Mouse (Mus musculus): Measurements from ENCODE around the gene Grik2.
"Not testable (repeated sequence)": the region's sequence is repeated elsewhere in the genome, so short reads cannot be mapped to it uniquely, and the experiment has no call there.

The Grik2 gene

DNA sequence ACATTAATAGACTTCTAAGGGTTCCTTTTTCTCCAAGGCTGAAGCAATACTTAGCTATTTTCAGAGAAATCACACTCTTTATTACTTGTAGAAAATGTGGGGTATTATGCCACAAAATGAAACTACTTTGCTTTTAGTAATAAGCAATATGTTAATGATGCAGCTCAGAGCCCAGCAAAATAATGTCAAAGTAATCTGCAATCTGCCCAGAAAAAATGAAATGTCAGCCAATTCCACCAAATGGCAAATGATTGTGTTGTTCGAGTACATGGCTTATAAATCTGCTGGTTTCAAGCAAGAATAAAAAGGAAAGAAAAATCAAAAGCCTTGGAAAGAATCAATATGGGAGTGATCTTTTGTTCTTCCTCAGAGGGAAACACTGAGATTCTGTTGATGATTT, 136.2 kb downstream of the Grik2 start:
- DNase-seq (ENCODE audit: low spot score) = no peak

DNA sequence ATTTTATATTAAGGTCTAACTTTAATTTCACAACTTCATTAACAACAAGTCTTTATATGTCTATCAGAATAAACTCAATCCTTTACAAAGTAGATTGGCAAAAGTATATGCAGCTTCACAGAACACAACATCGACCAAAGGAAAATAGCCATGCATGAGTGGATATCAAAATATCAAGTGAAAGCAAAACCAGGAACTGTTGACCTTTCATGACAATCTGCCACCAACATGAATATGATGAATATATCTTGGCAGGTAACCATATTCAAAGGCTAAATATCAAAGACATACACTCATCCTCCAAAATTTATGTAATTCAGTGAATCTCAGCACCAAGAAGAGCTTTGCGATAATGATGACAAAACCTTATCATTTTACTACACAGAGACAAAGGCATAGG, 141.4 kb downstream of the Grik2 start:
- DNase-seq (ENCODE audit: low spot score) = no peak

DNA sequence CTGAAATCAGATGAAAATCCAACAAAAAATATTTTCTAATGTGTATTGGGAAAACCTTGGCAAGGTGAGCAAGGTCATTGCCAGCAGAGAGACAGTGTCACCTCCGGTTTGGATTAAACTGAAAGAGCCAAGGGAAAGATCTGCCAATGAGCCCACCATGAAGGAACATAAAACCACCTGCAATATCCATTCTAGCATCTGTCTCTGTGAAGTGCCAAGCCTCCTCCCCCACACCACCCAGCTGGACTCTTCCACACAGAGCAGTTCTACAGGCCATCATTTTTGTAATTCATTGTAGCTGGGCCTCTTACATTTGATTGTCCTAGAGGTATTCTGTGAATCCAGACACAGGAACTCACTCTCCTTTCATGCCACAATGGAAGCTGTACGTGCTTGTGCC, 148.7 kb downstream of the Grik2 start:
- DNase-seq (ENCODE audit: low spot score) = no peak

DNA sequence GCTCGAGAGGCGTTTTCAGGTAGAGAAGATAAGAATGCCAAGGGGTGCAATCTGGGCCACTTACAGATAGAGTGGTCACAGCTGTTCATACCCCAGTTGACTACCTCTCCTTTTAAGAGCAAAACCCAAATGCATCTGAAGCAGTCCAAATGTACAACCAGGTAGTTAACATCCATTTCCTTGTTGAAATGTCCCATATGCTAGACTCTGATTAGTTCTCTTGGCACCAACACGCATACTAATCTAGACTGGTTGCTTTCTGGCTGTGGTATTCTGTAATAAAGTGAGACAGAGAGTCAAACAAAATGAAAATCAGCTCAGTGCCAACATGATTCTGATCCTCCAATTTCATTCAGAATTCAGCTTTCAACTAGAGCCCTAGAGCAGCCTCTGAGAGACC, 164.6 kb downstream of the Grik2 start:
- DNase-seq (ENCODE audit: low spot score) = no peak

DNA sequence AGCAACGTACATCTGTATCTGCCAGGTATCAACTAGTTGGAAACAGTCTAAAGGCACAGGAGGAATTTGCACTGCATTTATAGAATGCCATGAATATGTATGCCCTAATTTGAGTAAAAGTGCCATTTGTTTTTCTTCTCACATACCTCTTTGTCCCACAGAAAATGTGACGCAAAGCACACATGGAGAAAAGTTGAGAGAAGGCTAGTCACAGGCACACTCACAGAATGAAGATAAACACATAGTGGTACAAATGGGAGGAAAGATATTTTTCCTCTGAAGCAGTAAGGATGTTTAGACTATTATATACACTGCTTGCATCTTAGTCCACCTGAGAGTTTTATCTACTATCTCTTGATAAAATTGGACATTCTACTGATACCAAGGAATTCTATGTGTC, 190.9 kb downstream of the Grik2 start:
- DNase-seq (ENCODE audit: low spot score) = no peak

DNA sequence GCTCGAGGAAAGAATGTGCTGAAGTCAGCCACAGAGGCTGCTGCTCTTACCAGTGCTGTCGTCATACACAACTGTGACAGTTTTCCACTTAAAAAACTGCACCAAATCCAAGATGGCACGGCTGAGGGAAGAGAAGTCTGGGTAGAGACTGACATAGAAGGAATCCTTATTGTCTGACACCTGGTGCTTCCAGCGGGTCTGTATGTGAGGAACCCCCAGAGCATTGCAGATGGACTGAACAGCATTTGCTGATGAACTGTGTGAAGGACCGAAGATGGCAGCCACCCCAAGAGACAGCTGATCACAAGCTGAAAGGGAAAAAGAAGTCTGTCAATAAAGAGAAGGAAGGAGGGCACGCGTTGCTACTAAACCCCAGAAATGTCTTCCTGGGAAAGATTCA, 215.1 kb downstream of the Grik2 start:
- no peak for DNase-seq (ENCODE audit: low spot score)

DNA sequence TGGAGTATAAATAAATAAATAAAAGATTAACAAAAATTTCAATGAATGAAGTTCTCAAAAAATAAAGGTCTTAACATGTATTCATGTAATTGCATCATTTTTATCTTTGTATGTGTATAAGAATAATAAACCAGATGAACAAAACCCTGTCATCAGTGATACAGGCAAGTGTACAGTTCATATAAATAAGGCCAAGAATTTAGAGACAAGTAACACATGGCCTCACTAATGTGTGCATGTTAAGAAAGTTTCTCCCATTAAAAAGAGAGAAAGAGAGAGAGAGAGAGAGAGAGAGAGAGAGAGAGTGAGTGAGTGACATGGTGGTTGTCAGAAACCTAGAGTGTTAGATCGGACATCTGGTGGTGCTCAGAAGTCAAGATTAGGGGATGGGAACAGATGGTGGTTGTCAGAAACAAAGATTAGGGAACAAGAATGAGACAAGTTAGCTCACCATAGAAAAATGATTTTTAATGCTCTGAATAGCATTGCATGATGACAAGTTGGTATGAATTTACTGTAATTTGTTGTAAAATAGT, 228.6 kb downstream of the Grik2 start:
- DNase-seq (ENCODE audit: low spot score) = no peak

DNA sequence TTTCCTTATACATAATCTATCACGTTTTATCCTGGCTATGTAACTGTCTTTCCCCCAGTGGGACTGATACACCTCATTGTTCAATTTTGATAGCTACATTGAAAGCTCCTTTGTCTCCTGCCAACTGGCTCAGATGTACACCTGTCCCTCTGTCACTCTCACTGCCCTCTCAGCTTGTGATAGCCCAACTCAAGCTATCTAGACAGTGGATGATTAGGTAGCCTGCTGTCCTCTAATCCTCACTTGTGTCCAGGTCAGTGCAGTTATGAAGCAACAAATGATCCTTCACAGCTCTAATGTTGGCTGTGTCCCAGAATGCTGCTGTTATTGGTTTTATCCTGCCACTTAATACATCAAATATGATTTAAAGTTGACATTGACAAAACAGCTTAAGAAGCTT, 246.3 kb downstream of the Grik2 start:
- no peak for DNase-seq (ENCODE audit: low spot score)

DNA sequence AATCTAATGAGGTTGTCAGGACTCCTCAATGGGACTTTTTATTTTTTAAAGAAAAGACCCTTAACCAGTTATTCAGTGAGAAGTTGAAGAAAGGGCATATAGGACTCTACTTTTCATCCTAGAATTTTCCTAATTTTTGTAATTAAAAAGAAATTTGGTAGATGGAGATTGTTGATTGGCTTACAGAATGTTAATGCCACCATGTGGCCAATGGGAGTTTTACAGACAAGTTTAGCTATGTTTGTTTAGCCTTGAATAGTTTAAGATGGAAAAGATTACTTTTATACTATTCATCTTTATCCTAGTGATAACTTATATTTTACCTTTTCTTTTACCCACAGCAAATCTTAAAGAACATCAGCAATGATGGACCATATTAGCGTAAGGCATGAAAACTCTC, 268.8 kb downstream of the Grik2 start:
- DNase-seq (ENCODE audit: low spot score) = no peak

DNA sequence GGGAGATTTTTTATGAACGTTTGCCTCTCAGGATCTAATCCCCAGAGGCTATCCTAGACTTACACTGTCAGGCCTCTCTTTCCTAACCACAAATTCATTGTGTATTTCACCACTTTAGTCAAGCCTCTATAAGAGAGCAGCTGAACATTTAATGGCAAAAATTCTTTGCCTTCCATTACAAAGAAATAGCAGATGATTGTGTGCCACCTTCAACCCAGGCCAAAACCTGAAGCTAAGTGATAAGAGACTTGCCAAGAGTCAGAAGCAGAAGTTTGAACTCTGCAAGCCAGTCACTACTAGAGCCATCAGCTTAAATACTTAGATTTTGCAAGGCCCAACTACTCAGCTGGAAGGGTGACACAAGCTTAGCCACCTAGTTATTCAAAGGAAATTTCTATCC, 287.9 kb downstream of the Grik2 start:
- DNase-seq (ENCODE audit: low spot score) = no peak

DNA sequence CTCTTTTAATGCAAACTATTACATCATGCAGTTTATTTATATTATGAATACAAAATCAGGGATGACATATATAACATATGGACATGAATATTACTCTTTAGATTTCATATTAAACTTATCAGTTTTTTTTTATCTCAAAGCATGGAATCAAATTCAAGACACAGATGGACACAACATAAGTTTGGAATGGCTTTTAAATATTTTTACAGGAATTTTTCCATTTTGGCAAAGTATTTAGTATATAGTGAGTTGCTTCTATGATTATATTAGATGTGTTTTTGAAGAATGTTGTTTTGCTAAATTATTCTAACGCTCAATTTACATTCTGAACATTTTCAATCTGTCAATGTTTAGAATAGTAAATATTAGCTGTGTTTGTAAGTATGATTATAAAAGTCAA, 291.3 kb downstream of the Grik2 start:
- DNase-seq (ENCODE audit: low spot score) = no peak

DNA sequence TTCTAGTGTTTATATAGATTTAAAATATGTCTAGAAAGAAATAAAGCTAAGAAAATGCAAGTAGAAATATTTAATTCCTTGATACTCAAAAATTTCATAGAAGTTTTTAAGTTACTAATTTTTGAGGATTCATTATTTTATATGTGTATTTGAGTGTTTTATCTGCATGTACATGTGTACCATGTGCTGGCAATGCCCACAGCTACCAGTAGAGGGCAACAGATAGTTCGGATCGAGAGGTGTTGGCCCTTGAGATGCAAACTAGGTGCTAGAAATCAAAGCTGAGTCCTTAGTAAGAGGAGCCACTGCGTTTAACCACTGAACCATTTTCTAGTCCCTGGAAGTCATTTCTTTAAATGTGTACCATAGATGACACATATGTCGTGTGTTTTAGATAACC, 307.1 kb downstream of the Grik2 start:
- no peak for DNase-seq (ENCODE audit: low spot score)

DNA sequence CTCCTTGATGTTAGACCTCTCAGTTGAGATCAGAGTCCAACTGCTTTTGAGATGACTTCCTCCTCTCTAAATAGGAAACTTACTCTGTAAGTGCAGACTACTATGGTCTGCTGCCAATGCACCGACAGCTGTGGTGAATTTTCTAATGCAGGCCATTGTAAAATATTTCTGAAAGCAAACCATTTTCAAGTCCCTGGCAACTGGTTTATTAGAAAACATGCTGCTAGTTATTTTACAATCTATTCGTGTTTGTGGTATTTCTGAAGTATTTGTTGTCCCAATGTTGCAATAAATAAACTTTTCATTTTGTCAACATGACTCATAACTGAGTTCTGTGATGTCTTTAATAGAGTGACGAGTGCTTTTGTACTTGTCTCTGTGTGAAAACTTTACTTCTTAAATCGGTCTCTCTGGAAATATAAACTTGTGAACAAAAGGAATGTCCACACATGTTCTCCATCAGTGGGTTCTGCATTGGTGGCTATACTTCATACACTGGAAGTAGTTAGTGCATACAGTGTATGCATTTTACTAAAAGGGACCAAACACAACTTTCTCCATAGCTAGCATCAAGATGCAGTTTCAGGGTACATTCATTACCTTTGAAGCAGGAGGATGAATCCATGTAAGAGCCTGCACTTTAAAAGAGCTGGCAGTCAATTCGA, 308.3 kb downstream of the Grik2 start:
- DNase-seq (ENCODE audit: low spot score) = no peak

DNA sequence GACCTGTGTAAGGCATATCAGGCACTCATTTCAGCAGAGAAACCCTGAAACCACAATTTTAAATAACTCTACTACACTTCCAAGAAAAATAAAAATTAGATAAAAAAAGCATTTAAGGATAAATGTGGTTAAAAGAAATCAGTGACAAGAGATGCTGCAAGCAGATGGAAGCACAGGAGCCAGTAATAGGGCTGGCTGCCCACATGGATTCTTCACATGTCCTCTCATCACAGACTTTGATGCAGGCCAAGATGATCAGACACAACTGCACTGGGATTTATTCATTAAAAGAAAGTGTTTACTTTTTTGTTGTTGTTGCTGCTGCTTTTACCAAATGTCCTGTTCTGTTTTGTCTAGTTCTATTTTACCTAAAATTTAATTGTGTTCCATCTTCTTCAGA, 315.0 kb downstream of the Grik2 start:
- DNase-seq (ENCODE audit: low spot score) = no peak

DNA sequence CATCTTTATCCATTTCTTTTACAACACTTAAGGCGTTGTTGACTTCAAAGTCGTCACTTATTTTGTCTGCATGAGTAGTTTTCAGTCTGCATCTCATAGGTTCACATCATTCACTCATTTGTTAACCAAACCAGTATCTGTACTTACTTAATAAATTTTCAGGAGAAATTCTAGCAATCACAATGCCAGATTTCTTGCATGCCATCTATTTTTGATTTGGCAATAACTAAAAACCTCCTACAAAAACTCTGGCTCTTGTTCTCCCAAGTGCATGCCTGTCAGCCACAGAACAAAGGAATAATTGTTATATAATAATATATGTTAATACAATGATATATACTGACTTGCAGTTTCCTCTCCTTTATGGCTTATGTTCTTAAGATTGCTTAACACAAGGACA, 331.8 kb downstream of the Grik2 start:
- no peak for DNase-seq (ENCODE audit: low spot score)

DNA sequence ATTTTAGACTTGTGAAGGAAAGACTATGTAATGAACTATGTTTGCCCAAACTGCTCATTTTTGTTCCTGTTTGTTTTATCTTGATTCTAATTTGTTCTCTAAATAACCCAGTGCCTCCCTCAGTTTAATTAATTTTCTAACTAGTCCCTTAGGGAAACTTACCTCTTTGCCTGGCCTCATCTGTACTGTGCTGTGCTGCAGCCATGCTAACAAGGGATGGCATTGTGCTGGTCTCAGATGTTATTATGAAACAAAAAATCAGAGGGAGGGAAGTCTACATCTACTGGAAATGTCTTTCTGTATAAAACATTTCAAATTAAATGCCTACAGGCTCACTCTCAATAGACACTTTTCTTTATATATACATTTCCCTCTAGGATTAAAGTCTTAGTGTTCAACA, 335.0 kb downstream of the Grik2 start:
- no peak for DNase-seq (ENCODE audit: low spot score)

DNA sequence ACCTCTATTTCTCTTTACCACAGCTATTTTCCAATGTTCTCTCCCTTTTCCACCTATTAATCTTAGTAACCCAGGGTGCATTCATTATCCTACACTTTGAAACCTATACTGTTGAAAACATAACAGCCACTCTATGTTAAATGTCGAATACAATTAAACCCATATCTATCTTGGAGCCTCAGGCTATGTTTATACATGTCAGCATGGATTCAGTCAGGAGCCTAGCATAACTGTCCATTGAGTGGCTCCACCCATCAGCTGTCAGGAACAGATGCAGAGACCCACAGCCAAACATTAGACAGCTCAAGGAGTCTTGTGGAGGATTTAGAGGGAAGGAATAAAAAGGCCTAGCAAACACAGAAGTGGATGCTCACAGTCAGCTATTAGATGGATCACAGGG, 347.2 kb downstream of the Grik2 start:
- DNase-seq (ENCODE audit: low spot score) = no peak

DNA sequence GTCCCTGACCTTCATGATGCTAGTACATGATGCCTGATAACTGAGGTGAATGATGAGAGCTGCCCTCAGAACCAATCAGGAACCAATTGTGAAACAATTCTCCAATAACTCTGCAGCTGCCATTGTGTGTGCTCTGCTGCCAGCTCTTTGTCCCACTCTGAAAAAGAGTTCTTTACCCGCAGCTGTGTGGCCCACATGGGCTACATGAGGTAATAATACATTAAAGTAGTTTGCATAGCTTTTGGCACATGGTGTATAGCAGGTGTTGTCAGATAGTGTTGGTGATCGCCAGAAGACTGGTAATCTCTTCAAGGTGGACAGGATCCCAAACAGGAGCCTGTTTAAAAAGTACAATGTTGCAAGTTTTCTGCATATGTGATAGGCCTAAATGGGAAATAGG, 351.5 kb downstream of the Grik2 start:
- no peak for DNase-seq (ENCODE audit: low spot score)

DNA sequence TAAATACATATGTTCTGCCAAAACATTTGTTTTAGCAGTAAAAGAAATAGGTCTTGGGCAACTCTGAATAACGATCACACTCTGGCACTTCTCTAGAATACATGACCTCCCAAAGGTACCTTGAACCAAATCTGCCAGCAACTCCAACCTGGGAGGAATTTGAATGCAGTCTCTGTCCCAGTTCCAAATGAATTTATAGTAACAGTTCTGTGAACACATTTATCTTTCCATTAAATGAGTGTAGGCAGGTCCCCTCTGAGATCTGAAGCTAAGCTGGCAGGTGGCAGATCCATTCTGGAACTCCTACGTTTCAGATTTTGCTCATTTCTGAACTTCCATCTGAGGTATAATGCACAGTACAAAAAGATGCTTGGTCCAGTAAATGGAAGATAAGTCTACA, 352.3 kb downstream of the Grik2 start:
- DNase-seq (ENCODE audit: low spot score) = no peak

DNA sequence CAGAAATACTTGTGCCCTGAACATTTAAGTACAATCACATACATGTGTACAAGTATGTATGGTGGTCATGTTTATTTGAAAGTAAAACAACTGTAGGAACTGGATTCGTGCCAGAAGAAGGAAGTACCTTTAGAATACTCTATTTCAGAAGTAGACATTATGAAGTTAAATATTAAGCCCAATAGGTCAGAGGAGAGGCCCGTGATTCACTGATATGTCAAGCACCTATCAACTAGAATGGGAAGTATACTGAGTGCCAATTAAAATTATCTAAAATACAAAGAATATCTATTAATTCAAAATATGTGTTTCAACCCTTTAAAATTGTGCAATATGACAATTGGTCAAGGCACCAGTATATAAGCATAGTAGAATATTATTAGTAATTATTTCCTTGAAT, 355.7 kb downstream of the Grik2 start:
- no peak for DNase-seq (ENCODE audit: low spot score)

DNA sequence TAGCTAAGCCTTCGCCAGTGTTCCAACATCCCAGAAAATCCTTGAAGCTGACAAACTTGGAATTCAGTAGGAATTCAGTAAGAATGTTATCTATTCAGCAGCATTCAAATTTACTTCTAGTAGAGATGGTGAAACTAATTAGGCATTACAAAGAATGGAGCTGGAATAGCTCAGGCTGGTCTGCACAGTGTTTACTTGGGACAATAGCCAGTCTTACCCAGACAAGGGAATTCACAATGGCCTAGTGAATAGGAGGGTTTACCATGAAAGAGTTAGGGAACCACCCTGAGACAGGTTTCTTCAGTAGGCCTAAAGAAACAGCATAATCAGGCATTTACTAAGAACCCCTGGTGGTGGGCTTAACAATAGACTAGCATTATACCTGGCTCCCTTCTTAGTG, 371.4 kb downstream of the Grik2 start:
- DNase-seq (ENCODE audit: low spot score) = not testable (repeated sequence)

DNA sequence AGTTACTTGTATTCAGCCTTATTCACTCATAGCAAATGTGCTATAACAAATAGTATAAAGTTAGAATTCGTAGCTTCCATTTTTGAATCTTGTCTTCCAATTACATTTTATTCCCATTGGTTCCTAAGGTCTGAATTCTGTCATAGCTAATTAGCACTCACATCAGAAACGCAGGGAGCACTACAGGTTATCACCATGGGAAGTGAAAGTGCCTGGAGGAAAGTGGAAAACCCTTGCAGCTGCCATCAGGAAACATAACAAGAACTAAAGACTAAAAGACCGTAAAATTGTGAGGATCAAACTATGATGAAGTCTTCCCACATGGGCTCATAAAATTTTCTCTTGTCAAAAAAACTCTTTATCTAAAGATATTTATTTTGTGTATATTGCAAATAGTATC, 405.6 kb downstream of the Grik2 start:
- no peak for DNase-seq (ENCODE audit: low spot score)

DNA sequence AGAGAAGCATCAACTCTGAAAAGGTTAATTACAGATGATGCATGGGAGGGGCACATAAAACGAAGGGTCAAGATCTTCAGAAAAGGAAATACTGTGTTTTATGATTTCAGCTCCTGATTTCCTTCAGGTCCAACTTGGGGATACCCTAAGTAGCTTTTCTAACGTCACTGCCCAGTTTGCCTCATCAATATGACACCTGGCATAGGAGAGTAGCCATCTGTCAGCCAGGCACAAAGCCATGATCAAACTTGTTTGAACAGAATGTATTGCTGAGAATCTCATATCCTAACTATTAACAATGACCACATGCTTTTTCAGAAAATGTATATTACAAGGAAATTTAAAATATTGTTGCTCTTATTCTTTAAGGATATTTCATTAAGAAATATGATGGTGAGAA, 406.7 kb downstream of the Grik2 start:
- no peak for DNase-seq (ENCODE audit: low spot score)

DNA sequence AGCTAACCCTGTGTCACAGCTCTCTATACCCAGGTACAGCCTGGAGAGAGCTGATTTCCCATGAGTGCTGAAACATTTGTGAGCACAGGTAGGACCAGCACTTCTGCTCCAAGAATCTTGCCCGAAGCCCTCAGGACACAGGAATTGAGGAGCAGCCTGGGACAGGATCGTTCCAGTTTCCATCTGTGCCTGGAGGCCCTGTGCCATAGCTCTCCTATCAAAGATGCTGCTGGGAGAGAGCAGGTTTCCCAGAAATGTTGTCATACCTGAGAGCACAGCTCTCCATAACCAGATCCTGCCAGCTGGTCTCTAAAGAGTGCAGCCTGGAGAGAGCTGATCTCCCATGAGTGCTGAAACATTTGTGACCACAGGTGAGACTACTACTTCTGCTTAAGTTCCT, 420.0 kb downstream of the Grik2 start:
- DNase-seq (ENCODE audit: low spot score) = no peak

DNA sequence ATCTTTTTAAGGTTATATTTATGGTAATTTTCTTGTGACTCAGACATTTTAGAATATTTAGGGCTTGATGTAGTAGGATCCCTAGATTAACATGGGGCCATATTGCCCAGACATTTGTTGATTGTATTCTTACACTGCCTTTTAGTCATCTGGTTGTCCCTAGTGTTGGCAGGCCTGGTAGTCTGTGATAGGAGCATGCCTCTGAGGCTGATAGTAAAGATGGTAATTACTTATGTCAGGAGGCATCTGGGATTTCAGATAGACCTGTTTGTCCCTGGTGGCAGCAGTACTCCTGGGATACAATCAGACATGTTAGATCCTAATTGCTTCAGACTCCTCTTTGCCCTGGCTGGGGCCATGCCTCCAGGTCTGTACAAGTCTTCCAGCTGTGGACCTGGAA, 423.3 kb downstream of the Grik2 start:
- DNase-seq (ENCODE audit: low spot score) = no peak

Measured in urinary bladder, postnatal 14 days (tissue).